Mouse (Mus musculus): Measurements from ENCODE around the gene Kptn.
A peak's percentile ranks its signal among the peaks of the same experiment; 100 is the strongest.

The Kptn gene

DNA sequence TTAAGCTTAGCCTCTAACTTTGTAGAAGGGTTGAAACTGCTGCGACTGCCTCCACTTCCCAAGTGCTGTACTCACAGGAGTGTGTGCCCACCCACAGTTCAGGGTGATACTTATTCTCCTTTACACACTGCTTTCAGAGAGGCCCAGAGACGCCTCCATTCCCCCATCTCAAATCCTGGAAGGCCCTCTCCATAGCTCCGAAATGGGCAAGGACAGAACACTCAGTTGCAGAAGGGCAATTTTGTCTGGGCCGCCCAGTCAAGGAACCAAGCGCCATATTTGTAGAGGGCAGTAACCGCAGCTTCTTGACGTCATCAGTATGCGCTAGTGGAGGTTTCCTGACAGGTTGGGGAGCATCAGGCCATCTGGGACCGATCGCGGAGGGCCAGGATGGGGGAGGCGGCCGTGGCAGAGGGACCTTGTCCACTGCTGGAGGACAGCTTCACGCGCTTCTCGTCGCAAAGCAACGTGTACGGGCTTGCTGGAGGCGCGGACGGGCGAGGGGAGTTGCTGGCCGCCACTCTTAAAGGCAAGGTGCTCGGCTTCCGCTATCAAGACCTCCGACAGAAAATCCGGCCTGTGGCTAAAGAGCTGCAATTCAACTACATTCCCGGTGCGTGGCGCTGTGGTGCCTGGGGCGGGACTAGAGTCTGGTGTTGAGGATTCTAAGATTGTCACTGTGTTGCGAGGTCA, at the start of gene Kptn:
Gene Kptn (plus strand): TSS at position 327 of the 693 bp plus-strand sequence.
- DNase-seq (ENCODE audit: low spot score), result peak; percentile 86

- DNase-seq (ENCODE audit: low spot score), result no peak
Measured at GRCm38 (mm10) chr7:16070846-16071245, 48.8 kb upstream of the Kptn start.

- no peak for DNase-seq (ENCODE audit: low spot score)
Measured at GRCm38 (mm10) chr7:16071906-16072305, 47.8 kb upstream of the Kptn start.

- DNase-seq (ENCODE audit: low spot score), result no peak
Measured at GRCm38 (mm10) chr7:16079947-16080346, 39.7 kb upstream of the Kptn start.

DNA sequence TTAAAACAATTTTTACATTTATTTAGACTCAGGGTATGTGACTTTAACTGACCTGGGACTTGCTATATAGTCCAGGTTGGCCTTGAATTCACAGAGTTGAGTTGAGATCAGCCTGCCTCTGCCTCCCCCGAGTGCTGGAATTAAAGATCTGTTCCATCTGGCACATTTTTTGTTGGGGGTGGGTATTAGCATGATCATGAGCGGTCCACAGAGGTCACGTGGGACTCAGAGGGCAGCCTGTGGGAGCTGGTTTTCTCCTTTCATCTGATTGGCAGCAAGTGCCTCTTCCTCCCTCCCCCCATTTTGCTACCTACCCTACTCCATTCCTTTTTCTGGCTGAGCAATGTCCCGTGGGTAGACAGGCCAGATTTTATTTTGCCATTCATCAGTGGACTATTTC, 39.1 kb upstream of the Kptn start:
- DNase-seq (ENCODE audit: low spot score), result no peak

DNA sequence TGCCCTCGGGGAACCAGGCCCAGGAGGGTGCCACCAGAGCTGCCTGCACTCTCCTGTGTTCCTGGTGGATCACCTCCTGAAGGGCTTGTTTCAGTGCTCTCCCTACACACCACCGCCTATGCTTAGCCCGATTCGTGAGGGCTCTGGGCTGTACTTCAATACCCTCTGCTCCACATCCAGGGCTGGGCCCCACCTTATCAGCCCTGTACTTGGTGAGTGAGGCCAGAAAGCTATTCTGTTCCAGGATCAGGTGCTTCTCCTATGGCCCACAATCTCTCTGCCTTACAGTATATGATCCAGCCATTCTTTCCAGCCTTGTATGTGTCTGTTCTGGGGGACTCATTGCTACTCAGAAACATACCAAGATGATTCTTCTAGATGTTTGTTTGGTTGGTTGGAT, 36.3 kb upstream of the Kptn start:
- no peak for DNase-seq (ENCODE audit: low spot score)

DNA sequence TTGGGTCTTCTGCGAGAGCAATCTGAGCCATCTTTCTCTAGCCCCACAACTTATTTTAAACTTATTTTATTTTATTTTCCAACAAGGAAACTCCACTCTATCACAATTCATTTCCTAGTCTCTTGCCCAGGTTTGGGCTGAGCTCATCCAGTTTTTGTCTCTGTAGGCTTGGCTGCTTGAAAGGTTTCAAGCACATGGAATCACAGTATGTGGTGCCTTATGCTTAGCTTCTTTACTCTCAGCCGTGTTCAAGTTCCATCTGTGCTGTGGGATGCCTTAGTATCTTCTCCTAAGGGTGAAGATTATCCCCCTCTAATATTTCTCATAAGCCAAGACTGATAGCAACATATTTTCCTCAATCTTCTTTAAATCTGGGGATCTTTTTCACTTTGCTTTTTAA, 32.1 kb upstream of the Kptn start:
- no peak for DNase-seq (ENCODE audit: low spot score)

DNA sequence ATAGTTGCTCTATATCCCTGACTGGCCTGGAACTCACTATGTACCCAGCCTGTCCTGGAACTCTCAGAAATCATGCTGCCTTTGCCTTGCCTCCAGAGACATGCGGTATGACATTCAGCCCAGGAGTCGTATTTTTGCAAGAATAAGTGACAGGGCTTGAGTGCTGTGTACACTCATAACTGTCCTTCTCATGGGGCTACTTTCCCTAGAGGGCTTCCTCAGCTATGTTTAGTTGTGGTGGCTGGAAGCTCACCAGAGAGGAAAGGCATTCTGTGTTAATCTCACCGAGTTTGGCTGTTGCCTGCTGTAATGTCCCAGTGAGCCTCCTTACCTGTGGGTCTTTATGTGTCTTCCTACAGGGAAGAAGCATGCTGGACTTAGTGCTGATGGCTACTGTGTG, 25.1 kb upstream of the Kptn start:
- no peak for DNase-seq (ENCODE audit: low spot score)

- peak; percentile 100 for DNase-seq (ENCODE audit: low spot score)
Measured at GRCm38 (mm10) chr7:16098021-16099017, 21.4 kb upstream of the Kptn start, which contains the start of gene Napa. Gene Napa (plus strand): TSS chr7:16098458.

GRCm38 (mm10) chr7:16099901-16100300, 19.8 kb upstream of the Kptn start:
- no peak for DNase-seq (ENCODE audit: low spot score)

DNA sequence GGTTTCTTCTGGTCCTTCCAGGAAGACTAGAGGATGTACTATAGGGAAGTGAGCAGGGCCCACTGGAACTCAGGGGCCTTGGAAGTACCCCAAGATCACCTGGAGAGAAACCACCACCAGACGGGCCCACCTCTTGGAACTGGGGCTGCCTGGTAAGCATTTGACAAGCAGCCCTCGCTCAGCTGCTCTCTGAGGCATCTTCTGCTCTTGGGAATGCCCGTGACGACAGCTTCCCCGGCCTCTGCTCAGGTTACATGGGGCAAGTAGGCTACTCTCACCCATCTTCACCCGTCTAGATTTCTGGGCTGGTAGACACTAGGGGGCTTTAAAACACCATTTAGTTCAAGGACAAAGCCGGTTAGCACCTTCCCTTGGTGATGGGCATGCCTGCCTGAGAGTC, 18.6 kb upstream of the Kptn start:
- DNase-seq (ENCODE audit: low spot score), result no peak

DNA sequence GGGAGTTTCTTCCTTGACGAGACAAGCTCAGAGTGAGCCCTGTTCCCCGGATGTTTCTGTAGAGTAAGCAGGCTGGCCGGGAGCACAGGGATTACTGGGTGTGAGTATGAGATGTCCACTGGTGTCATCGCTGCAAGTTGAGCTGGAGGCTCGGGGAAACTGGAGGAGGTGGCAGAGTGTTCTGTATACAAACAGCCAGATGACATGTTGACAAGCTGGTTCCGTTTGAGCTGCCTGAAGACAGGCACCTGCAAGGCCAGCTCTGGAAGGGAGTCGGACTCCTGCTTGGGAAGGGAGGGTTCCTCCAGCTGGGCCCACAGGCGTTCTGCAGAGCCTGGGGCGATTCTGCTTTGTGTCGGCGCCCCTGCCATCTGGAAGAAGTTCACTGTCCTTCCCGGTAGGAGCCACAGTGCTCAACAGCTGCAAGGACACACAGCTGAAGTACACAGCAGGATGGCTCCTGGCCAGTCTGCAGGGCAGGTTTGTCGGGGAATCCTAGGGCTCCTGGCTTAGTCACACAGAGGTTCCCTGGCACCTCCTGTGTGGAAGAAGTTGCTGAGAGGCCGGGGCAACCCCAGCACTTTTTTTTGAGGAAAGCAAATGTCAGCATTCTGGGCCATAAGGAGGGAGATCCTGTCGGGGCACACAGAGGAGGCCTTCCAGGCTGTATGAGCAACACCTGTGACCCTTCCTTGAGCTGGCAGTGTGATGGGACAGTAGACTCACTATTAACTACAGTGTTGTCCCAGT, 17.8 kb upstream of the Kptn start:
- DNase-seq (ENCODE audit: low spot score), result no peak

DNA sequence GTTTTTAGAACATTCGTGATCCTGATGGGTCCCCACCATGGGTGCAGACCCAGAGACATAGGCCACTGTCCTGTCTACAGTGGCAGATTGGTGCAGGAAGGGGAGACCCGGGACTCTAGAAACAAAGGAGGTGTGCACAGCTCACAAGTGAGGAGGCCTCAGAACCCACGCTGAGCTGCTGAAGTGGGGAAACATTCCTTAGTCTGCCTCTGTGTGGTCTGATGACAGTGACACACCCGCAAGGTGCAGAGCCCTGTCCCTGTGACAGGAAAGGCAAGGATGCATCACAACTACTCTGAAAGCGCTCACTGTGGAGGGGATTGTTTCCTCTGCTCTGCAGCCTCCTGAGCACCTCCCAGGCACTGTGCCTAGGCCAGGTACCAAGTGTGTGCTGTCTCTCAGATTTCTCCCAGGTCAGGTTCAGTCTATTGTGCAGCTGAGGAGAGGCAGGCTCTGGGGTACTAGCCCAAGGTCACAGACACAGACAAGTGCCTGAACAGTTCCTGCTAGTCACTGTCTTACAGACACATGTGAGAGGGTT, 16.9 kb upstream of the Kptn start:
- DNase-seq (ENCODE audit: low spot score), result no peak

- peak; percentile 82 for DNase-seq (ENCODE audit: low spot score)
Measured at GRCm38 (mm10) chr7:16103760-16104159, 15.9 kb upstream of the Kptn start.

DNA sequence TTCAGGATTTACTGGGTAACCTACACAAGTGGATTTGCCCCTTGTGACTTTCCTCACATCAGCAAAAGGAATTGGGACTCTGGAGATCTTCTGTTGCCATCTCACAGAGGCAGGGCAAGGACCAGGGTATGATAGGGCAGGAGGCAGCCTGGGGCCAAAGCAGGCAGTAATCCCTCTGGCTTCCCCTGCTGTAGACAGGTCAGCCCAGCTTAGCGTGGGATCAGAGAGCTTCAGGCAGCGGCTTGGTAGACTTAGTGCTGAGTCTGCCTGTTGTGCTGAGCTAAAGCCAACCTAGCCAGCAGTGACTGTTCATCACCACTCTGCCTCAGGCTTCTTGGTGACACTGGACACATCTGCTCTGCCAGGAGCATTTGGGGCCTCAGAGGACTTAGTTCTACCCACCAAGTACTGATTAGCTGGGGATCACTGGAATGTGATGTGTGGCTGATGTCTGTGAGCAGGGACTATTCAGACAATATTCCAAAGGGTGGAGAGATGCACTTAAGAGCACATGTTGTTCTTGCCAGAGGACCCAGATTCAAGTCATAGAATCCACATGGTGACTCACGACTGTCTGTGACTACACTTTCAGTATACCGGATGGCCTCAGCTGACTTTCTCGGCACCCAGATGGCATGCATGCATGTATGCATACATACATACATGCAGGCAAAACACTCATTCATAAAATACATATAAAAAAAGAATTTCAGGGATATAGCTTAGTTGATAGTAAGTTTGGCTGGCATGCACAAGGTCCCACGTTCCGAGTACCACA, 14.9 kb upstream of the Kptn start:
- no peak for DNase-seq (ENCODE audit: low spot score)

DNA sequence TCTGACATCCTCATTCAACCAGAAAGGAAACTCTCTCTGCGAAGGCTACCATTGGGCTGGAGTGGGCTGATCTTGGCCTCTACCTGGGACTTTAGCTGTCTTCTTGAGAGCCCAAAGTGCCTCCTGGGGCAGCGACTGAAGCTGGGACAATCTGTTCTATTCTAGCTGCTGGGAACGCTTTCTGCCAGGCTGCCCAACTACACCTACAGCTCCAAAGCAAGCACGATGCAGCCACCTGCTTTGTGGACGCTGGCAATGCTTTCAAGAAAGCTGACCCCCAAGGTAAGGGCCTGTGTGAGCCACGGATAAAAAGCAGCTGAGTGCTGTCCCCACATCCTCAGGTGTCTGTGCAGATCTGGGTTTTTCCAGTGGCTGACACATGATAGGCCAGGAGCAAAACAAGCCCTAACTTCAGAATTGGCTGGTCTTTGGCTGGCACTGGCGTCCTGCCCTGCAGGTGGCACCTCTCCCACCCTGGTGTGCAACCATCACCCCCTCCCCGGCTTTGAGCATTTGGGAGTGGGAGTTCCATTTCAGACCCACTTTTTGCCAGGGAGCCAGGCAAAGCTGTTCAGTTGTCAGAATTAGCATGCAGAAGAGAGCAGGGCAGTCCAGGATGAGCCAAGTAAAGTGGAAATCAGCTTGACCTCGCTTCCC, 10.7 kb upstream of the Kptn start:
- DNase-seq (ENCODE audit: low spot score), result no peak

GRCm38 (mm10) chr7:16110158-16110557, 9.5 kb upstream of the Kptn start:
- DNase-seq (ENCODE audit: low spot score), result no peak

DNA sequence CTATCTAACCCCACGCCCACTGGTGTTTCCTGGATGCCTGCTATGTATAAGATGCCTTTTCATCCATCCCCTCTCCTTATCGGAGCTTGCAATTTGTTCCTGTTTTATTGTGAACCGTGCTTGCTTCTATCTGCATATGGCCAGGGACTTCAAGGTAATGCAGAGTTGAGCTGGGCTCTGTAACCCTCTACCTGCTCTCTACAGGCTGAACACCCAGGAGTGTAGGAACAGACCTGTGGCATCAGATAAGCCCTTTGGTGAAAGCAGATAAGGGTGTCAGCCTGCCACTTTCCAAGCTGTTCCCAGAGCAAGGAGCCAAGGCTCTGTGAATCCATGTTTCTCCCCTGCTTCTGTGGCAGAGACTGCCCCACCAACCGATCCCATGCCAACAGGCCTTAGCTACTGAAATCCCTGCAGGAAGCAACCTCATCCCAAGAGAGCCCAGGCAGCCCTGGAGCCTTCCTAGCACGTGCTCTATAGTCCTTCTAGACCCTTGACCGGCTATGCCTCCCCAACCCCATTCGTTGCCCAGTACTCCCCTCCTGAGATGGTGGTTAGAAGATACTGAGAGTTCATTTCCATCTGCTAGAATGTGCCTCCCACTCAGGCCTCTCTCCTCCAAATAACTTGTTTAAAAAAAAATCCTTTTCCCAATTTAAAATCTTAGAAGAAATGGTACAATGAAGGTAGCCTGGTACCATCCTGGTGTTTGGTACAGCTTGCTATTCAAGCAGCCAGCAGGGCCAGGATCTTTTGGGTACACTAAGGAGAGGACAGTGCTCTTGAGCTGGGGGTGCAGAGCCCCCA, 8.2 kb upstream of the Kptn start:
- no peak for DNase-seq (ENCODE audit: low spot score)

DNA sequence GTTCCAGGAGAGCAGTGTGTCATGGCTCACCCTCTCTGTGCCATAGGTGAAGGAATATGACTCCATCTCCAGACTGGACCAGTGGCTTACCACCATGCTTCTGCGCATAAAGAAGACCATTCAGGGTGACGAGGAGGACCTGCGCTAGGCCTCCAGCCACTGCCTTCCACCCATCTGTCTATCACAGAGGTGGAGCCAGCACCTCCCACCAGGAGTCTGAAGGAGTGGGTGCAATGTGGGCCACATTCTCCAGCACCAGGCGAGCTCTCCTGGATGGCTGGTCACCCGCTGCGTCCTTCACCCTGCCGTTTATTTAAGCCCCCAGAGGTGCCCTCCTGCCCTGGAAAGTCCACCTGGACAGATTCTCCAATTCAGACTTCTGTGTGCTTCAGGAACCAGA, 3.3 kb upstream of the Kptn start:
- DNase-seq (ENCODE audit: low spot score), result no peak

DNA sequence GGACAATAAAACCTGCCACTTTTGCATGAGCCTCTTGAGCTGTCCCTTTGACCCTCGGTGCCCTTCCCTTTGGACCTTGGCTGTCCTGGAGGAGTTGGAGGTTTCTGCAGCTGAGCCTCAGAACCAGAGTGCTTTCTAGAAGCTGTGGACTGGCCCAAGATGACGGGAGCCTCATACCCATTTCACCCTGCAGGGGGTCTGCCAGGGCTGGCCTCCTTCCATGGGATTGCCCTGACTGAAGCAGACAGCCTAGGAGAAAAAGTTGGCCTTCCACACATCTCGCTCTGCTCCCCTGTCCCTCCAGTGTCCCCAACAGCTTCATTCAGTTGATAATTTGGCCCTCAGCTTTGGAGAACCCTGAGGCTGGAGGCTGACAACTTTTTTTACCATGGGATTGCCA, 2.6 kb upstream of the Kptn start:
- no peak for DNase-seq (ENCODE audit: low spot score)

All from left cerebral cortex, adult 11 months (tissue).